Mouse (Mus musculus) small intestine, adult 2 months (tissue): Measurements from ENCODE around the gene Snx15. TPM values are rescaled to one million over a fixed set of nuclear protein-coding genes. Genes with fewer than 3 reads are reported as not detected.

ENCODE experiments used
- H3K27ac ChIP-seq: fragments of 200-500 bp; 2 replicates; pipeline ENCODE4 v1.5.1; 2012; ENCODE audit warnings: low read depth, low read length, control low read depth, inconsistent platforms; ENCODE audit not compliant: insufficient read depth
- H3K27me3 ChIP-seq: fragments of 200-500 bp; 2 replicates; pipeline ENCODE4 v1.6.1; 2012; ENCODE audit warnings: mild to moderate bottlenecking, moderate library complexity, low read length, inconsistent platforms; ENCODE audit not compliant: control insufficient read depth, insufficient read depth
- H3K36me3 ChIP-seq: fragments of 200-500 bp; 2 replicates; pipeline ENCODE4 v1.6.1; 2012; ENCODE audit warnings: mild to moderate bottlenecking, low read length, control low read depth, inconsistent platforms; ENCODE audit not compliant: control insufficient read depth, insufficient read depth
- H3K4me1 ChIP-seq: fragments of 200-500 bp; 2 replicates; pipeline ENCODE4 v1.6.1; 2012; ENCODE audit warnings: low read length, inconsistent platforms, mixed read lengths; ENCODE audit not compliant: control insufficient read depth, insufficient read depth, insufficient read length
- H3K4me3 ChIP-seq: fragments of 200-500 bp; 2 replicates; pipeline ENCODE4 v1.5.1; 2012; ENCODE audit warnings: low read depth, mild to moderate bottlenecking, control low read depth, inconsistent platforms, low read length, moderate library complexity
- CTCF ChIP-seq: fragments of 200-500 bp; IDR thresholded peaks from 2 replicates; pipeline ENCODE4 v1.5.1; 2012; ENCODE audit warnings: low read depth, mild to moderate bottlenecking, control low read depth, inconsistent platforms, low read length, moderate library complexity, mixed read lengths; ENCODE audit not compliant: insufficient replicate concordance, insufficient read length; ENCODE audit errors: extremely low read depth
- POLR2A ChIP-seq: fragments of 200-500 bp; IDR thresholded peaks from 2 replicates; pipeline ENCODE4 v1.6.1; 2012; ENCODE audit warnings: low read depth, mild to moderate bottlenecking, control low read depth, inconsistent platforms, low read length, moderate library complexity
- WGBS: fragments of 180-500 bp; shearing (Covaris S2); methylation state at CpG from one replicate; pipeline ENCODE4 v1.1.7; 2018; 5-methylcytosine and 5-hydroxymethylcytosine counted together
- polyA plus RNA-seq: library from polyadenylated mRNA; depleted of rRNA; stranded (reverse); fragments of >200 nt; gene quantifications from 2 replicates; pipeline ENCODE4 v1.2.3, GENCODE M21; 2012

Snx15 gene
- polyA plus RNA-seq, 1 experiment: 41.8 TPM

DNA sequence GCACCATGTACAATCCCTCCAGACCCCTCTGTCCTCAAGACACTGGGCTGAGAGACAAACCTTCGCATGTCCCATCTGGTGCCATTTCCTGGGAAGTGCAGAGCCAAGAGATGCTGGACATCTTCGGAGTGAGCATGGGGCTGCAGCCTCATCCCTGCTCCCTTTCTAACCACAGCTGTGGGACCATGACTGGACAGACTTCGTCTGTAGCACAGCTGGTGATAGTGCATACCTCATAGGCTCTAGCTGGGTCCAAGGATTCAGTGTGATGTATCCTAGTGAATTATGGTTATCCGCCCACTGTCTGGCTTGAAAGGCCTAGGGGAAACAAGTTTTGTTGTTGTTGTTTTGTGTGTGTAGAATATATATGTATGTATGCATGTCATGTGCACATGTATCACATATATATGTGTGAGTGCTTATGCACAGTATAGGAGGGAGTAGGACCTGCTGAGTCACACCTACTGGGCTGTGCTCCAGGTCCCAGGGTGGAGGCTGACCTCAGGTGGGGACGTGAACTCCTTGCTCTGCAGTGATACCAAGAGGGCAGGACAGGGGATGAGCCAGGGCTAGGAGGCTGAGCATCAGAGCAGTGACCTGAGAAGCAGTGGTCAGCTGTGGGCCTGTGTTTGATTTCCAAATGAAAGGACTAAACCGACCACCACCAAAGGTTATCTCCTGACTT, 25.8 kb downstream of the Snx15 start:
- 67% methylated on average over 6 of the region's 6 CpGs for WGBS
- Histone ChIP-seq H3K27me3 (no peaks in the 10 kb centered on the region), H3K27ac (peak overlapping the region; percentile 26; the same call in 1 of the 2 replicates), H3K4me3 (no peak overlapping the region), H3K4me1 (peaks cover 19% of the 10 kb centered on the region), H3K36me3 (no peaks in the 10 kb centered on the region)
- TF ChIP-seq POLR2A (no peak), CTCF (no peak)

DNA sequence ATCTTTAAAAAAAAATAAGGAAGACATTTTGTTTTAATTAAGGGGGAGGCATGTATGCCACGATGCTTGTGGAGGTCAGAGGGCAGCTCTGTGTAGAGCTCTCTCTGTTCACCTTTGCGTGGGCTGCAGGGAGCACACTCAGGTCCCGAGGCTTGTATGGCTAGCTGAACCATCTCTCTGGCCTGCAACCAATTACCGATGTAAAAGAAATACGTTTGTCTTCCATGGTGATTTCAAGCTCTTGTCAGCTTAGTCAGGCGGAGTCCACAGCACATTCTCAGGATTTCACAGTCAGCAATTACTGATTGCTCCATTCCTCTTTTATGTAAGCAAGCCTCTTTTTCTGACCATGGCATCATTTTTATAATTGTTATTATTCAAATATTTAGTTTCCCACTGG, 26.9 kb downstream of the Snx15 start:
- Histone ChIP-seq H3K36me3 (no peaks in the 10 kb centered on the region), H3K27ac (no peak overlapping the region), H3K4me1 (peaks cover 19% of the 10 kb centered on the region), H3K4me3 (no peak overlapping the region), H3K27me3 (no peaks in the 10 kb centered on the region)
- no peak for TF ChIP-seq POLR2A
- no peak for TF ChIP-seq CTCF
- 83% methylated on average over 6 of the region's 6 CpGs for WGBS

GRCm38 (mm10) chr19:6097847-6098246, 30.3 kb downstream of the Snx15 start:
- H3K4me1 ChIP-seq: peaks cover 8% of the 10 kb centered on the region

DNA sequence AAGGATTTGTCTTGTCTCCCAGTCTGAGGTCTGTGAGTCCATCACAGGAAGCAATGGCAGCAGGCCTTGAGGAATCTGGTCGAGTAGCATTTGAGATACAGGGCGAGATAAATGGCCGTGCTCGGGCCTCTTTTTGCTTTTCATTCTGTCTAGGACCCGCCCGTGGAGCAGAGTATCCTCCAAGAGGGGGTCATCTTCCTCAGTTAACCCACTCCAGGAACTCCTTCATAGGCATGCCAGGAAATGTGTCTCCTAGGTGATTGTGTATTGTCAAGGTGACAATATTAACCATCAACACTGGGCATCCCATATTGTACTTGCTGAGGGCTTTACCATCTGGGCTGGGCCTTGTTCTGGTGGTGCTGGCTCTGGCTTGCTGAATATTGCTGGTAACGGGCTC, 34.0 kb downstream of the Snx15 start, which contains the start of gene AC131692.1:
AC131692.1 (plus strand) TSS at position 301 of the 400 bp plus-strand sequence.
- H3K4me1 ChIP-seq: no peaks in the 10 kb centered on the region
- TF ChIP-seq POLR2A (no peak), CTCF (no peak)
- no peak within 1 kb of the TSS for H3K4me3 ChIP-seq
- H3K27me3 ChIP-seq: no peaks in the 10 kb centered on the region
- H3K27ac ChIP-seq: no peak within 1 kb of the TSS
- WGBS: 86% methylated on average over 7 of the region's 7 CpGs
- peaks cover 1% of the 10 kb centered on the region; the same call in 1 of the 2 replicates for H3K36me3 ChIP-seq

More at GRCm38 (mm10) chr19:6097847-6098246, 30.3 kb downstream of the Snx15 start:
- no peak overlapping the region for H3K27ac ChIP-seq
- no peaks in the 10 kb centered on the region for H3K36me3 ChIP-seq
- TF ChIP-seq CTCF (no peak), POLR2A (no peak)
- H3K27me3 ChIP-seq: no peaks in the 10 kb centered on the region
- H3K4me3 ChIP-seq: no peak overlapping the region
- WGBS: 83% methylated on average over 3 of the region's 3 CpGs

DNA sequence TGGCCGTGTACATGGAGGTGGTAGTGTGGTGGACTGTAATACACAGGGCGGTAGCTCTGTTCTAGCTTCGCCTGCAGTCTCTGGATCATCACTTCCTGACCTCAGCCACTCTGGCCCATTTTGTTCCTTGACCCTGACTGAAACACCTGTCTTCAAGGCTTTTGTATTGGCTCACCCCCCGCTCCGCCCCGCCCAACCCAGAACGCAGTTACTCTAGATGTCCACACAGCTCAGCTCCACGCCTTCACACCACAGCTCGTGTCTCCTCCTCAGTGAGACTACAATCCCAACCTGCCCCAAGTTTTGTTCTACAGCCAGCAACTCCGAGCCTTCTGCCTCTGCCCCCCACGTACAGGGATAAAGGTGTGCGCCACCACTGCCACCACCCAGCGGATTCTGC, 39.3 kb downstream of the Snx15 start:
- Histone ChIP-seq H3K36me3 (peaks cover 1% of the 10 kb centered on the region; the same call in 1 of the 2 replicates), H3K27ac (no peak overlapping the region), H3K4me3 (no peak overlapping the region), H3K4me1 (peaks cover 6% of the 10 kb centered on the region), H3K27me3 (no peaks in the 10 kb centered on the region)
- WGBS: 75% methylated on average over 13 of the region's 13 CpGs
- TF ChIP-seq CTCF: no peak

- WGBS: under 1% methylated on average over 17 of the region's 17 CpGs
- Histone ChIP-seq H3K27ac (0 out of 2 replicates have a peak overlapping the region, but pooled peaks have one; percentile 9), H3K27me3 (no peaks in the 10 kb centered on the region), H3K4me3 (peak overlapping the region; percentile 74), H3K4me1 (peaks cover 8% of the 10 kb centered on the region), H3K36me3 (peaks cover 22% of the 10 kb centered on the region)
- TF ChIP-seq POLR2A (0 out of 2 replicates have a peak, but pooled peaks have one; percentile 3), CTCF (no peak)
These were observed 42.7 kb downstream of the Snx15 start for GRCm38 (mm10) chr19:6085417-6085879.

DNA sequence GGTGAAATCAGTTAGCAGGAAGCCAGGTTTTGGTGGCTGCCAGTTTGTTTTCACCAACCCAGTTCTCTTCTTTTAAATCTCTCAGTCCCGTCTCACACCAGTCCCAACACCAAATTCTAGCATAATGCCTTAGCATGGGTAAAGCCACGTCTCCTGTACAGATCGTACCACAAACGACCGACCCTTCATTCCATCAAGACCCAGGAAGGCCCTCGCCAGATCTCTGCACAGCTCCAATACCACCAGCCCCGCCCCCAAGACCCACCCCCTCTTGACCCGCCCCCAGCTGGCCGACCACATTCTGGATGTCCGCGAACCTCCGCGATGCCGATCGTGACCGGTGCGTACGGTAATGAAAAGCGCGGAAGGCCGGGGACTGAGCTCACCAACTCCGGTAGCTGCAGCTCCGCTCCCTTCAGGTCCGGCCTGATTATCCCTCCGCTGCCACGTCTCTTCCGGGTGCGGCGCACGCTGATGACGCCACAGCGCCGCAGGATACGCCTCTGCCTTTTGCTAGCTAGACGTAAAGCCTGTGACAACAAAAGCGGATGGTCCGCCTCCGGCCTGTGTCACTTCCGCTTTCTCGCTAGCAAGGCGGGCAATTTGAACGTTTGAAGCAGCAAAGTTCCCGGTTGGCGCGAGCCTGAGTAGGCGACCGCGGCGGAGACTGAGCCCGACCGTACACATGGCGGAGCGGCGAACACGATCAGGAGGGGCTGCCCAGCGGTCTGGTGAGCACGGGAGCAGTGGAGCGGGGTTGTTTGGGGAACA, 43.4 kb downstream of the Snx15 start, which contains the start of the genes Zfpl1 and Cdca5:
Zfpl1 (minus strand) TSS at position 479 of the 771 bp plus-strand sequence.
Cdca5 (plus strand) TSS at position 506 of the 771 bp plus-strand sequence.
- Histone ChIP-seq H3K4me3 (peak within 1 kb of the TSS; percentile 74), H3K4me1 (peaks cover 8% of the 10 kb centered on the region), H3K27me3 (no peaks in the 10 kb centered on the region), H3K36me3 (peaks cover 27% of the 10 kb centered on the region), H3K27ac (0 out of 2 replicates have a peak within 1 kb of the TSS, but pooled peaks have one; percentile 9)
- WGBS: under 1% methylated on average over 58 of the region's 58 CpGs
- TF ChIP-seq POLR2A (peak; percentile 51; the same call in 1 of the 2 replicates), CTCF (no peak)
